Mouse (Mus musculus): ENCODE measurements at regions not wholly inside any gene's neighbourhood (a gene's known extent, or its start where the extent isn't known, plus 50 kb on each side); places are given as distances from the start of the nearest gene placed in this dataset.
A peak's percentile ranks its signal among the peaks of the same experiment; 100 is the strongest.

- no peak for ATAC-seq (replicated peaks; ENCODE audit: low read depth, poor library complexity, severe bottlenecking)
These were observed 101.8 kb downstream of the Mospd2 start for GRCm38 (mm10) chrX:164878336-164878735.

DNA sequence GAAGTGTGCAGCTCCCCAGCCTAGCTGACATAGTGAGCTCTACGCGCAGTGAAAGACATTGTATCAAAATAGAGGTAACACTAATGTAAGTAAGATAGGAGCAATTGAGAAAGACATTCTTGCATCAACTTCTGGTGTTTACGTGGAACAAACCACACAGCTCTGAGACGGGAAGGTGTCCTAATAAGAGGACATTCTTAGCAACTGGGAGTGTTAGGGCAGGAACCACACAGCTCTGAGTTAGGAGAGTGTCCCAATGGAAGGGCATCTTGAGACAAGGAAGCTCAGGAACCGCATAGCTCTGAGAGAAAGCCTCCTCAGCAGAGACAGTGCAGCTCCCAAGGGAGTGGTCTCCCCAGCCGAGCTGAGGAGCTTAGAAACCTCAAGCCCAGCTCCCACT lies 139.8 kb downstream of the Mospd2 start:
- ATAC-seq (replicated peaks; ENCODE audit: low read depth, poor library complexity, severe bottlenecking): no peak

DNA sequence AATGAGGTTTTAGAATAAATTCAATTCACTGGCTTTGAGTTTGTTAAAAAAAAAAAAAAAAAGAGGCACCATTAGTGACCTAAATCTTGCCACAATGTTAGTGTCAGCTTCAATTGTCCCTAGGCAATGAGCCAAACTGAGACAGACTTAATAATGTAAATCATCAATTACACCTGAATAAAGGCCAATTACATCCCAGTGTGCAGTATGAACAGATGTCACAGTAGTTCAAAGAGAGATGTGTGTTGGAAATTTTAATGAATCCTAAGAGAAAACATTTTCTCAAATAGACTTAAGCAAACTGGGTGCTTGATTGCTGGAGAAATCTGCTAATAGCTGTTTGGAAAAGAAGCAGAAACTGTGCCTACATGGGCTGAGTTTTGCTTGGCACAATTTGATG lies 159.3 kb downstream of the Mospd2 start:
- ATAC-seq (replicated peaks; ENCODE audit: low read depth, poor library complexity, severe bottlenecking): no peak

GRCm38 (mm10) chrX:164787293-164787692 lies 192.9 kb downstream of the Mospd2 start:
- ATAC-seq (replicated peaks; ENCODE audit: low read depth, poor library complexity, severe bottlenecking): peak; percentile 74

GRCm38 (mm10) chrX:164764919-164765318 lies 215.3 kb downstream of the Mospd2 start:
- no peak for ATAC-seq (replicated peaks; ENCODE audit: low read depth, poor library complexity, severe bottlenecking)

DNA sequence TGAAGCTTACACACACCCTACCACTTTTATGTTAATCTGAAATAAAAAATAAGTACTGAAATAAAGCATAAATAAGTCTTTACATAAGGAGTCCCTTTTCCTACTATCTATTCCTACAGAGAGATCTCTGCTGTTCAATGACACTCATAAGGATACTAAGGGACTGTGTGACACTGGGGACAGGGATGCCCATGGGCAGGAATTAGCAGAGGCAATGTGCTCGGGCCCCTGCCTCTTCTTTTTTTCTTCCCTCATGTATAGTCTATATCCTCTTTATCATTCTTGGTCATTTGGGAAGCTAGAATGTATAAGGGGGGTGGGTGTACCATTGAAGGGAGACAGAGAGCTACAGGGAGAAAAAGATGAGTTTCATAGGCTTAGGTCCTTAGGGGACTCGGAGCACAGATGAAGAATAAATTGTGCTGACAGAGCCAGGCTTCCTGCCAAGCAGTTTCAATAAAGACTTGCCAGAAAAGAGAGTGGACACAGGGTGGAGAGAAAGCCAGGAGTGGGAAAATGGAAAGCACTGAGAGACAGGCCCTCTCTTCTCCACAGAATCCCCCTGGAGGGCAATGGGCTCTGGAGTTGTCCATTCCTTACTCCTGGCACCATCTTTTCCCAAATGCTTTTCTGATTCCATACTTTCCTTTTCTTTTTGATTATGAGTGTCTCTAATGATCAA lies 216.3 kb downstream of the Mospd2 start:
- no peak for ATAC-seq (replicated peaks; ENCODE audit: low read depth, poor library complexity, severe bottlenecking)

- ATAC-seq (replicated peaks; ENCODE audit: low read depth, poor library complexity, severe bottlenecking): no peak
These were observed 234.5 kb downstream of the Mospd2 start for GRCm38 (mm10) chrX:164745552-164746217.

Data from common myeloid progenitor, adult 5-6 weeks (primary cell).